Mouse (Mus musculus) cerebellum, adult 2 months (tissue): Measurements from ENCODE around the gene Negr1.

Experiments
- CTCF ChIP-seq: fragments of 200-500 bp; IDR thresholded peaks from 2 replicates; pipeline ENCODE4 v1.5.1; 2011; ENCODE audit warnings: low read depth, mild to moderate bottlenecking, control low read depth, low read length, moderate library complexity, borderline replicate concordance; ENCODE audit not compliant: insufficient read depth
- POLR2A ChIP-seq: fragments of 200-500 bp; IDR thresholded peaks from 2 replicates; pipeline ENCODE4 v1.6.1; 2011; ENCODE audit warnings: low read length, control low read depth, borderline replicate concordance; ENCODE audit not compliant: insufficient read depth

GRCm38 (mm10) chr3:156947404-156947803 is 385.8 kb downstream of the Negr1 start:
- TF ChIP-seq CTCF (no peak), POLR2A (no peak)
